Mouse (Mus musculus) kidney, adult 18-20 months (tissue): ENCODE measurements at regions not wholly inside any gene's neighbourhood (a gene's known extent, or its start where the extent isn't known, plus 50 kb on each side); places are given as distances from the start of the nearest gene placed in this dataset.

Experiments used
- DNase-seq: peaks from one replicate; pipeline ENCODE4 v3.0.0; 2021

- no peak for DNase-seq
Observed at GRCm38 (mm10) chr19:60408436-60408835, 59.7 kb downstream of the Prlhr start.

GRCm38 (mm10) chr19:60399425-60399824 is 68.7 kb downstream of the Prlhr start:
- no peak for DNase-seq

GRCm38 (mm10) chr19:60397666-60398065 is 70.4 kb downstream of the Prlhr start:
- peak; percentile 55 for DNase-seq

GRCm38 (mm10) chr19:60396604-60397003 is 71.5 kb downstream of the Prlhr start:
- no peak for DNase-seq

GRCm38 (mm10) chr19:60386563-60387241 is 81.4 kb downstream of the Prlhr start:
- no peak for DNase-seq

GRCm38 (mm10) chr19:60384721-60385120 is 83.4 kb downstream of the Prlhr start:
- no peak for DNase-seq

GRCm38 (mm10) chr19:60382661-60383060 is 85.4 kb downstream of the Prlhr start:
- no peak for DNase-seq

- no peak for DNase-seq
Observed at GRCm38 (mm10) chr19:60379030-60379605, 89.0 kb downstream of the Prlhr start.

GRCm38 (mm10) chr19:60363988-60364599 is 104.0 kb downstream of the Prlhr start:
- DNase-seq: no peak

- no peak for DNase-seq
Observed at GRCm38 (mm10) chr19:60344911-60345310, 118.4 kb upstream of the Fam204a start.

- DNase-seq: peak; percentile 41
Observed at GRCm38 (mm10) chr19:60341485-60341884, 115.0 kb upstream of the Fam204a start.

GRCm38 (mm10) chr19:60340234-60340633 is 113.7 kb upstream of the Fam204a start:
- DNase-seq: no peak

GRCm38 (mm10) chr19:60334521-60334920 is 108.0 kb upstream of the Fam204a start:
- no peak for DNase-seq

- DNase-seq: no peak
Observed at GRCm38 (mm10) chr19:60328295-60328694, 101.8 kb upstream of the Fam204a start.

GRCm38 (mm10) chr19:60325612-60326011 is 99.1 kb upstream of the Fam204a start:
- no peak for DNase-seq

- DNase-seq: no peak
Observed at GRCm38 (mm10) chr19:60325112-60325511, 98.6 kb upstream of the Fam204a start.

GRCm38 (mm10) chr19:60310591-60310990 is 84.1 kb upstream of the Fam204a start:
- peak; percentile 69 for DNase-seq

- DNase-seq: no peak
Observed at GRCm38 (mm10) chr19:60302371-60302770, 75.9 kb upstream of the Fam204a start.

- DNase-seq: no peak
Observed at GRCm38 (mm10) chr19:60300891-60301290, 74.4 kb upstream of the Fam204a start.

GRCm38 (mm10) chr19:60290244-60290643 is 63.7 kb upstream of the Fam204a start:
- DNase-seq: no peak

- no peak for DNase-seq
Observed at GRCm38 (mm10) chr19:60286810-60287396, 60.4 kb upstream of the Fam204a start.

GRCm38 (mm10) chr19:60284901-60285300 is 58.4 kb upstream of the Fam204a start:
- no peak for DNase-seq
